Mouse (Mus musculus): ENCODE measurements around the gene Apom. TPM values are rescaled to one million over a fixed set of nuclear protein-coding genes. Genes with fewer than 3 reads are reported as not detected.

The Apom gene
- polyA plus RNA-seq, 1 experiment from 2014 or later: 0.32 TPM

GRCm38 (mm10) chr17:35156461-35157200 is 24.8 kb upstream of the Apom start:
- Histone ChIP-seq H3K4me2 (replicated peaks) (no peak overlapping the region), H3K4me1 (0 out of 2 replicates have a peak, but pooled peaks cover 3% of the 10 kb centered on the region), H3K36me3 (peaks cover 100% of the 10 kb centered on the region), H3K27ac (no peak overlapping the region), H3K9ac (no peak overlapping the region), H3K9me3 (no peaks in the 10 kb centered on the region), H3K4me3 (no peak overlapping the region), H3K27me3 (replicated peaks) (no peaks in the 10 kb centered on the region)
- no peak for ATAC-seq (ENCODE audit: low FRiP score, low read depth)
- 91% methylated on average over 33 of the region's 33 CpGs for WGBS

- no peak overlapping the region for H3K4me2 ChIP-seq (replicated peaks)
- no peaks in the 10 kb centered on the region for H3K9me3 ChIP-seq
- no peaks in the 10 kb centered on the region for H3K27me3 ChIP-seq (replicated peaks)
- 92% methylated on average over 12 of the region's 12 CpGs for WGBS
- H3K4me3 ChIP-seq: no peak overlapping the region
- H3K27ac ChIP-seq: no peak overlapping the region
- ATAC-seq (ENCODE audit: low FRiP score, low read depth): no peak
- H3K36me3 ChIP-seq: peaks cover 98% of the 10 kb centered on the region
- no peaks in the 10 kb centered on the region for H3K4me1 ChIP-seq
- no peak overlapping the region for H3K9ac ChIP-seq
These were observed 23.6 kb upstream of the Apom start for GRCm38 (mm10) chr17:35155451-35155850.

DNA sequence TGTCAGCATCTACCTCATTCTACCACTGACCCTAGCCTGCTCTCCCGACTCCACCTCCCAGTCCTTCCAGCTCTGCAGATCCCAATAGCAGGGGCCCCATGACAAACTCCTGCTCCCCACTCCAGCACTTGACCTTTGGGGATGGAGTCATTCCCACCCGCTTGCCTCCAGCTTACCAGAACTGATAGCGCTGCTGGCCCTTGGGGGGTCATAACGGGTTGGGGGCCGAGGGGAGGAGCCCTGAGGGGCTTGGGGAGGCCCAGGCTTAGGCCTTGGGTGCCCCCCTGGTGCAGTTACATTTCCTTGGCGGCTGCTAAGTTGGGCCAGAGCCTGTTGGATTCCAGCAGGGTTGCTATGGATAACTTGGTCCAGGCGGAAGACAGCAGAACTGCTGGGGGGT is 22.8 kb upstream of the Apom start:
- no peak overlapping the region for H3K9ac ChIP-seq
- no peaks in the 10 kb centered on the region for H3K9me3 ChIP-seq
- no peak overlapping the region for H3K4me3 ChIP-seq
- no peak overlapping the region for H3K27ac ChIP-seq
- peaks cover 98% of the 10 kb centered on the region for H3K36me3 ChIP-seq
- 77% methylated on average over 7 of the region's 7 CpGs for WGBS
- H3K4me2 ChIP-seq (replicated peaks): no peak overlapping the region
- no peaks in the 10 kb centered on the region for H3K4me1 ChIP-seq
- ATAC-seq (ENCODE audit: low FRiP score, low read depth): no peak
- H3K27me3 ChIP-seq (replicated peaks): no peaks in the 10 kb centered on the region

DNA sequence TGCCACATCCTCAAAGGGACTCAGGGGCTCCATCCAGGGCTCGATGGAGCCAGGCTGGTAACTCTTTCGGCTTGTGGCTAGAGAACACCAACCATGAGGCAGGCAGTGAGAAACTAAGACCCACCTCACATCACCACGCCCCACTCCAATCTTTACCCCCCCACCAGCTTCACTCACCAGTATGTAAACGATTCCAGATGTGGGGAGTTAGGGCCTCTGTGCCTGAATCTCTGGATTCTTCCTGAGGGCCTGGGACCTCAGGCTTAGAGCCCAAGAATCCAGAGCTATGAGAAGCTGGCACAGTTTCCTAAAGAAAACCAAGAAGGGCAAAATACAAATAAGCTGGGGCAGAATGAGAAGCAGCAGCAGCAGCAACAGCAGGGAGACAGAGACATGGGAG is 22.1 kb upstream of the Apom start:
- H3K4me1 ChIP-seq: no peaks in the 10 kb centered on the region
- H3K27ac ChIP-seq: no peak overlapping the region
- H3K4me3 ChIP-seq: no peak overlapping the region
- H3K4me2 ChIP-seq (replicated peaks): no peak overlapping the region
- H3K9ac ChIP-seq: no peak overlapping the region
- 87% methylated on average over 4 of the region's 4 CpGs for WGBS
- H3K9me3 ChIP-seq: no peaks in the 10 kb centered on the region
- ATAC-seq (ENCODE audit: low FRiP score, low read depth): no peak
- no peaks in the 10 kb centered on the region for H3K27me3 ChIP-seq (replicated peaks)
- H3K36me3 ChIP-seq: peaks cover 98% of the 10 kb centered on the region

DNA sequence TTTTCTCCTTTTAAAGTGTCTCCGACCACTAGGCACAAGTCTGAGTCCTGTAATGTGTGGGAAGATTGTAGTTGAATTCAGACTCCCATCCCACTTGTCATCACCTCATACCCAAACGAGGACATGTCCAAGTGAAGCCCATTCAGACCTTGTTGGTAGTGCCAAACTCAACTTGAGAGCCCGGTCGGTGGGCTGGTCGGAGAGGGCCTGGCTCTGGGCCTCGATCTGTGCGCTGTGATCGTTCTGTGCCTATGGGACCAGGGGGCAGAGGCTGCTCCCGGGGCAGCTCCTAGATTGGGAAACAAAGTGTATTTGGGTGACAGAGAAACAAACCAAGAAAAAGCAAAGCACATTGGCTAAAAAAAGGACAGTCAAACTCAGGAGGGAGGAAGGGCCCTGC is 21.2 kb upstream of the Apom start:
- no peak overlapping the region for H3K4me2 ChIP-seq (replicated peaks)
- no peaks in the 10 kb centered on the region for H3K4me1 ChIP-seq
- ATAC-seq (ENCODE audit: low FRiP score, low read depth): no peak
- H3K4me3 ChIP-seq: no peak overlapping the region
- H3K9me3 ChIP-seq: no peaks in the 10 kb centered on the region
- no peaks in the 10 kb centered on the region for H3K27me3 ChIP-seq (replicated peaks)
- H3K36me3 ChIP-seq: peaks cover 98% of the 10 kb centered on the region
- no peak overlapping the region for H3K9ac ChIP-seq
- no peak overlapping the region for H3K27ac ChIP-seq
- 97% methylated on average over 9 of the region's 9 CpGs for WGBS

DNA sequence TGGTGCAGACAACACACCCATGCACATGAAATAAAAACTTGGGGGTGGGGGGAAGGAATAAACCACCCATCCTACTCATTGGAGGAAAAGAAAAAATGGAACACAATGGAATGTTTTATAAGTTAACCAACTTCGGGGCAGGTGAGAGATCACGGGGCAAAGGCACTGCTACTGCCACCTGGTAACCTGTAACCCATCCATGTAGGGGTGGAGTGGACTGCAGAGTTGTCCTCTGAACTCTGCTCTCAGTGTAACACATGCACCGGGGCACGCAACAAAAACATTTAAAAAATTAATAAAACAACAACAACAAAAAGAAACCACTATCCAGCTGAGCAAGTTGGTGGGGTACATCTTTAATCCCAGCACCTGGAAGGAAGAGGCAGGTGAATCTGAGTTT is 20.3 kb upstream of the Apom start:
- ATAC-seq (ENCODE audit: low FRiP score, low read depth): no peak
- Histone ChIP-seq H3K4me2 (replicated peaks) (no peak overlapping the region), H3K4me3 (no peak overlapping the region), H3K27me3 (replicated peaks) (no peaks in the 10 kb centered on the region), H3K9ac (no peak overlapping the region), H3K36me3 (peaks cover 96% of the 10 kb centered on the region), H3K4me1 (no peaks in the 10 kb centered on the region), H3K9me3 (no peaks in the 10 kb centered on the region), H3K27ac (no peak overlapping the region)
- WGBS: 92% methylated on average over 4 of the region's 4 CpGs

DNA sequence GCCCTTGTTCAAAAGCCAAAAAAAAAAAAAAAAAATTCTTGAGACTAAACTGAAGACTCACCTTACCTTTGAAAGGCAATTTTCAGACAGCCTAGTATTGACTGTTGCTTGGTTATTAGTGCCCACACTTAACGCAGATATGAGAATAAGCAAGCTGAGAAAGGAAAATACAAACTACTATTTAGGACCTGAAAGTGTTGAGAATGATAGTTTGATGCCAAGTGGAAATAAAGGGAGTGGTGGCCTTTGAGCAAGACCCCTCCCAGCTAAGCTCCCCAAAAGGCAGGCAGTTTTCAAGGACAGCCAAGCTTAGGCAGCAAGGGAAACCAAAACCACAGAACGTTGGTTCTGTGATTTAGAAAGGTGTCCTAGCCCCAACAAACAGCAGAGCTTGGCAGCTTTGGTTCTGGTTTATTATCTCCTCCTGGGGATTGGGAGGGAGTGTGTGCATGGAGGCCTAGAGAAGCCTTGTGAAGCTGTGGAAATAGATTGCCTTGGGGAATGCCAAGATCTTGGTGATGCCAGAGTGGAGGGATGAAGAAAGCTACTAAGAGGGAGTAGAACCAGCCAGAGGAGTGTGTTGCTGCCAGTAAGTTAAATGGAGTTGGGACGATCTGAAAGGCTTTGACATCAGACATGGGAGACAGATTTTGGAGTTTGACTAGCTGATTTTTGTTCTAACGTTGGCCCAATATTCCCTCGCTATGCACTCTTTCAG is 16.2 kb upstream of the Apom start:
- WGBS: 71% methylated on average over 5 of the region's 5 CpGs
- Histone ChIP-seq H3K27me3 (replicated peaks) (no peaks in the 10 kb centered on the region), H3K27ac (no peak overlapping the region), H3K4me2 (replicated peaks) (no peak overlapping the region), H3K9ac (no peak overlapping the region), H3K36me3 (peaks cover 96% of the 10 kb centered on the region), H3K9me3 (no peaks in the 10 kb centered on the region), H3K4me1 (no peaks in the 10 kb centered on the region), H3K4me3 (no peak overlapping the region)
- ATAC-seq (ENCODE audit: low FRiP score, low read depth): no peak

GRCm38 (mm10) chr17:35147348-35147747 is 15.5 kb upstream of the Apom start:
- 62% methylated on average over 3 of the region's 3 CpGs for WGBS
- no peak overlapping the region for H3K4me3 ChIP-seq
- H3K4me2 ChIP-seq (replicated peaks): no peak overlapping the region
- no peaks in the 10 kb centered on the region for H3K27me3 ChIP-seq (replicated peaks)
- H3K9ac ChIP-seq: no peak overlapping the region
- no peaks in the 10 kb centered on the region for H3K4me1 ChIP-seq
- H3K36me3 ChIP-seq: peaks cover 96% of the 10 kb centered on the region
- H3K9me3 ChIP-seq: no peaks in the 10 kb centered on the region
- H3K27ac ChIP-seq: no peak overlapping the region
- no peak for ATAC-seq (ENCODE audit: low FRiP score, low read depth)

GRCm38 (mm10) chr17:35146139-35146538 is 14.3 kb upstream of the Apom start:
- WGBS: 94% methylated on average over 5 of the region's 5 CpGs
- Histone ChIP-seq H3K4me1 (no peaks in the 10 kb centered on the region), H3K9ac (no peak overlapping the region), H3K4me2 (replicated peaks) (no peak overlapping the region), H3K4me3 (no peak overlapping the region), H3K27ac (no peak overlapping the region), H3K9me3 (no peaks in the 10 kb centered on the region), H3K36me3 (peaks cover 96% of the 10 kb centered on the region), H3K27me3 (replicated peaks) (no peaks in the 10 kb centered on the region)
- ATAC-seq (ENCODE audit: low FRiP score, low read depth): no peak

GRCm38 (mm10) chr17:35141971-35142370 is 10.1 kb upstream of the Apom start:
- Histone ChIP-seq H3K4me1 (peaks cover 15% of the 10 kb centered on the region), H3K27me3 (replicated peaks) (no peaks in the 10 kb centered on the region), H3K9ac (peak overlapping the region; percentile 38; the same call in 1 of the 2 replicates), H3K9me3 (no peaks in the 10 kb centered on the region), H3K4me2 (replicated peaks) (no peak overlapping the region), H3K4me3 (no peak overlapping the region), H3K27ac (no peak overlapping the region), H3K36me3 (peaks cover 89% of the 10 kb centered on the region)
- ATAC-seq (ENCODE audit: low FRiP score, low read depth): no peak
- WGBS: 92% methylated on average over 6 of the region's 6 CpGs

DNA sequence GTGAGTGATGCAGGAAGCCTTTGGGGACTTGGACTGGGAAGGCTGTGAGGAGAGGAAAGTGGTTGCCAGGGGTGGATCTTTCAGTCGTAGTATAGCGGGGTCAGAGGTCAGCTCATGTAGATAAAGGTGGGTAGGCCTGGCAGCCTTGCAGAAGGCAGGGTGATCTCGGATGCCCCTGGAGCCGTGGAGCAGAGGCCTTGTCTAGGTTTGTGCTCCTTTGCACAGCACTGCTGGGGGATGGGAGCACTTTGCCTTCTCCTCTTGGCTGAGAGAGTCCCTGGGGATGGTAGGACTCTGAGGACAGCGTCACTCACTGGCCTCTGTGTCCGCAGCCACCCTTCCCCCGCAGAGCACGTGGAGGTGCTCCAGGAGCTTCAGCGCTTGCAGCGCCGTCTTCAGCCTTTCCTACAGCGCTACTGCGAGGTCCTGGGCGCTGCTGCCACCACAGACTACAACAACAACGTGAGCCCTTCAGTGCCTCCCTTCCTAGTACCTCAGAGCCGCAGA is 8.7 kb upstream of the Apom start:
- Histone ChIP-seq H3K27me3 (replicated peaks) (no peaks in the 10 kb centered on the region), H3K4me2 (replicated peaks) (no peak overlapping the region), H3K9me3 (no peaks in the 10 kb centered on the region), H3K27ac (no peak overlapping the region), H3K4me3 (no peak overlapping the region), H3K36me3 (peaks cover 75% of the 10 kb centered on the region), H3K9ac (no peak overlapping the region), H3K4me1 (peaks cover 23% of the 10 kb centered on the region)
- WGBS: 83% methylated on average over 16 of the region's 16 CpGs
- ATAC-seq (ENCODE audit: low FRiP score, low read depth): no peak

GRCm38 (mm10) chr17:35139269-35139668 is 7.4 kb upstream of the Apom start:
- H3K9ac ChIP-seq: no peak overlapping the region
- peaks cover 23% of the 10 kb centered on the region for H3K4me1 ChIP-seq
- WGBS: 96% methylated on average over 3 of the region's 3 CpGs
- H3K4me3 ChIP-seq: no peak overlapping the region
- H3K36me3 ChIP-seq: peaks cover 62% of the 10 kb centered on the region
- no peak for ATAC-seq (ENCODE audit: low FRiP score, low read depth)
- no peak overlapping the region for H3K27ac ChIP-seq
- no peak overlapping the region for H3K4me2 ChIP-seq (replicated peaks)
- no peaks in the 10 kb centered on the region for H3K9me3 ChIP-seq
- H3K27me3 ChIP-seq (replicated peaks): no peaks in the 10 kb centered on the region

All from neural tube, embryonic 12.5 days (tissue).